Mouse (Mus musculus): Measurements from ENCODE around the gene Syncrip.

DNA sequence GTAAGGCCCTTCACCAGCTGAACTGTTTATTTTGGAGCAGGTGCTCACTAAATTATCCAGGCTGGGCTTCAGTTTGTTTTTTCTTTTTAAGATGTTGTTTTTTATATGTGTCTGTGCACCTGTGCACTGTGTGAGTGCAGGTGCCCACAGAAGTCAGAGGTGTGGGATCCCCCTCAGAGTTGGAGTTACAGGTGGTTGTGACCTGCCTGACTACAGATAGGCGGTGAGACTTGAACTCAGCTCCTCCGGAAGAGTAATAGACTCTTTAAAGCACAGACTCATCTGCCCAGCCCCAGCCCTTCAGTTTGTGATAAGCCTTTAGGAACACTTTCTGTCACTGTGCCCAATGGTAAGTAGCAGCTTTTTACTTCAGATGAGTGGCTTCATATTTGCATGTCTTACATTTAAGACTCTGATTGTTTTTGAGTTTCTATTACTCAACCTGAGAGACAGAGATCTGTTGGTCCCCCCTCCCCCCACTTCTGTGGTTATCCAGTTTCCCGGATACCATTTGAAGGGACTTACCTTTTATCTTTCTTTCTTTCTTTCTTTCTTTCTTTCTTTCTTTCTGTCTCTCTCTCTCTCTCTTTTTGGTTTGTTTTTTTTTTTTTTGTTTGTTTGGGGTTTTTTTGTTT is 34.1 kb upstream of the Syncrip start:
- TF ChIP-seq MAFK (IDR thresholded peaks at IDR 0.05; ENCODE audit: insufficient read depth, low read depth, low read length), result no peak
- TF ChIP-seq ZC3H11A (IDR thresholded peaks at IDR 0.05; ENCODE audit: borderline replicate concordance, low read depth, low read length), result no peak
- TF ChIP-seq CHD2 (IDR thresholded peaks at IDR 0.05; ENCODE audit: low read depth, low read length), result no peak

Measured in ES-E14 (cell line).